Mouse (Mus musculus): ENCODE data around the gene Rabgef1. TPM values are rescaled to one million over a fixed set of nuclear protein-coding genes. Genes with fewer than 3 reads are reported as not detected.

Gene Rabgef1
- total and polyA plus RNA-seq, 2 experiments from 2014 or later, result 16.1 to 27.4 TPM

DNA sequence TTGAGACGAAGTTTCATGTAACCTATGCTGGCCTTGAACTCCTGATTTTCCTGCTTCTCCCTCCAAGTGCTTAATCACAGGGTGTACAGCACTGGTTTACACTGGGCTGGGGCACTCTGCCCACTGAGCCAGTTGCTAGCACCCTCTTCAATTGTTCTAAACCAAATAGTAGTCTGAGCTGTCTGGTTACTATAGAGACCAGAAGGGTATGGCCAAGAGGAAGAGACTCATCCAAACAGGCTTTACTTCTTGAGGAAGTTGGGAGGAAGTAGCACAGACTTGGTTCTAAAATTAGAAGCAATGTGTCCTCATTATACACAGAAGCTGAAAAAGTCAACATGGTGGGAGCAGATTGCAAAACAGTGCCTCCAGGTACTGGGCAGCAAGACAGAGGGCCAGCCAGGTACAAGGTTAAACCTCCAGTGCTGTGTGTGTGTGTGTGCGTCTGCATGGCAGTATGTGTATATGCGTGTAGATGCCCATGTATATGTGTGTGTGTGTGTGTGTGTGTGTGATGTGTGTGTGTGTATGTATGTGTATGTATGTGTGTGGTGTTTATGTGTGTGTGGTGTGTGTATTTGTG, 33.9 kb downstream of the Rabgef1 start:
- no peak for DNase-seq (ENCODE audit: low spot score)
- no peaks in the 10 kb centered on the region for H3K27me3 ChIP-seq (ENCODE audit: insufficient read depth, low read length)
- H3K36me3 ChIP-seq (ENCODE audit: insufficient read depth, low read length), result peaks cover 40% of the 10 kb centered on the region

DNA sequence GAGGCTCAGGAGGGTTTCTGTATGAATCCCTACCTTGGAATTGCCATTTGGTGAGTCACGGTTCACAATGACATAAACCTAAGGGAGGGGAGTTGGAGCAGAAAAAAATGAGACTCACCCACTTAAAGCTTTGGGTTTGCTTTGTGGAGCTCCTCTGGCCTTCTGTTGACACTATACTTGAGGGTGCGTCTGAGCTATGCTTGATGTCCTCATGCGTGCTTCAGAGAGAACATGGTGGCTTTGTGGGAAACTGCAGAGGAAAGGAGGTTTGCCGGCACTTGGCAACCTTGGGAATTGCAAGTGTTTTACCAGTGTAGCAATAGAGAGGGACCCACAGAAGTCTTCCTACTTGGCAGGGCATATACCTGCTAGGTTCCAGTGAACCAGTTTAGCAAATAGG, 35.7 kb downstream of the Rabgef1 start:
- Histone ChIP-seq H3K9ac (replicated peaks; ENCODE audit: low read length) (no peak overlapping the region), H3K4me1 (ENCODE audit: insufficient read depth, low read length) (no peaks in the 10 kb centered on the region), H3K9me3 (ENCODE audit: low read length) (no peaks in the 10 kb centered on the region), H3K4me2 (ENCODE audit: low read depth, low read length) (no peak overlapping the region), H3K27ac (no peak overlapping the region), H3K4me3 (ENCODE audit: low read length) (no peak overlapping the region), H3K36me3 (ENCODE audit: insufficient read depth, low read length) (peaks cover 45% of the 10 kb centered on the region), H3K27me3 (ENCODE audit: insufficient read depth, low read length) (no peaks in the 10 kb centered on the region)
- 93% methylated on average over 4 of the region's 4 CpGs for WGBS
- DNase-seq (ENCODE audit: low spot score) (no peak), ATAC-seq (no peak)
- no peak for TF ChIP-seq CTCF (IDR thresholded peaks at IDR 0.05; ENCODE audit: low read depth)

More for the DNA sequence above, 33.9 kb downstream of the Rabgef1 start:
- Histone ChIP-seq H3K9me3 (ENCODE audit: low read length) (no peaks in the 10 kb centered on the region), H3K4me1 (ENCODE audit: insufficient read depth, low read length) (no peaks in the 10 kb centered on the region), H3K27ac (no peak overlapping the region), H3K4me2 (ENCODE audit: low read depth, low read length) (no peak overlapping the region), H3K9ac (replicated peaks; ENCODE audit: low read length) (no peak overlapping the region), H3K4me3 (ENCODE audit: low read length) (no peak overlapping the region)
- 90% methylated on average over 3 of the region's 3 CpGs for WGBS
- TF ChIP-seq CTCF (IDR thresholded peaks at IDR 0.05; ENCODE audit: low read depth), result no peak
- ATAC-seq, result no peak

DNA sequence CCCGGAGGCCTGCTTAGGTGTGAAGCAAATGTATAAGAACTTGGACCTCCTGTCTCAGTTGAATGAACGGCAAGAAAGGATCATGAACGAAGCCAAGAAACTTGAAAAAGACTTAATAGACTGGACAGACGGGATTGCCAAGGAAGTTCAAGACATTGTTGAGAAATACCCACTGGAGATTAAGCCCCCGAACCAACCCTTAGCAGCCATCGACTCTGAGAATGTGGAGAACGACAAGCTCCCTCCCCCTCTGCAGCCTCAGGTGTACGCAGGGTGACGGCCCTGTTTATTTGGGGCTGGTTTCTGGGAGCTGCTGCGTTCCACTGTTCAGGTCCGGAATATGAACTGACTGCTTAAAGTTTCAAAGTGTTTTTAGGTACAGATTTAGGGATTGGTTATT, 41.4 kb downstream of the Rabgef1 start:
- Histone ChIP-seq H3K4me2 (ENCODE audit: low read depth, low read length) (no peak overlapping the region), H3K4me3 (ENCODE audit: low read length) (no peak overlapping the region), H3K4me1 (ENCODE audit: insufficient read depth, low read length) (no peaks in the 10 kb centered on the region), H3K27ac (no peak overlapping the region), H3K9me3 (ENCODE audit: low read length) (no peaks in the 10 kb centered on the region), H3K36me3 (ENCODE audit: insufficient read depth, low read length) (peaks cover 44% of the 10 kb centered on the region), H3K27me3 (ENCODE audit: insufficient read depth, low read length) (no peaks in the 10 kb centered on the region), H3K9ac (replicated peaks; ENCODE audit: low read length) (no peak overlapping the region)
- WGBS, result 91% methylated on average over 11 of the region's 11 CpGs
- ATAC-seq (no peak), DNase-seq (ENCODE audit: low spot score) (no peak)
- no peak for TF ChIP-seq CTCF (IDR thresholded peaks at IDR 0.05; ENCODE audit: low read depth)

DNA sequence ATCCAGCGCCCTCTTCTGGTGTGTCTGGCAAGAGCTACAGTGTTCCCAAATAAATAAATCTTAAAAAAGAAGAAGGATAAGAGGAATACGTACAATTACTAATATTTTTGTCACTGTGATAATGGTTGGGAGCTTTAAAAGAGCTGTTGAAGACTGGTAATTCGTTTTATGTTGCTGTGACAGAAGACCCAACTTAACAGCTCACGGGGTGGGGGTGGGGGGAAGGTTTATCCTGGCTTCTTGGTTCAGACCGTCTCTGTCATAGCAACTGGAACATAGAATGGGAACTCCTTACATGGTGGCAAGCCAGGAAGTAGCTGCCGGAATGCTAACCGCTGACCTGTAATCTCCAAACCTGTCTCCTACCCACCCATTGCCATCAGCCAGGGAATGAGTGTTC, 45.2 kb downstream of the Rabgef1 start, which contains the start of gene Tmem248:
Gene Tmem248, plus strand, starts transcription at position 301 of the 400 bp plus-strand sequence.
- no peaks in the 10 kb centered on the region for H3K4me1 ChIP-seq (ENCODE audit: insufficient read depth, low read length)
- no peak for ATAC-seq
- 81% methylated on average over 7 of the region's 7 CpGs for WGBS

DNA sequence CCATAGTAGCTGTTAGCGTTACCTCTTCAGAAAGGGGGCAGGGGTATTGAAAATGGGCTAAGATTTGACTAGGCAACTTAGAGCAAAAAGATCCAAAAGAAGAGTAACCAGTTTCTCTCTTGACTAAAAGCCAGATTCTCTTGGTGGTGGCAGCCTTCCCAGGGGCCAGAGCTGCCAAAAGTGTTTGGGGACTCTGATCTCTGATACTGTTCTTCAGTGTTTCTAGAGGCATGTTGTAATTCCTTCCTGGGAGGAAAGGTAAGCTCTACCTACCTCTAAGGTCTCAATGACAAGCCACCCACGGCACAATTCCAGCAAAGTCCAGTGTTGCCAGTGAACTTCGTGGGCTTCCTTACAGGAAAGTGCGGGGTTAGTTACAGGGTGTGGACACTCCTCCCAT, 45.8 kb downstream of the Rabgef1 start:
- WGBS, result 88% methylated on average over 4 of the region's 4 CpGs
- H3K4me3 ChIP-seq (ENCODE audit: low read length), result no peak overlapping the region
- ATAC-seq, result no peak
- H3K27me3 ChIP-seq (ENCODE audit: insufficient read depth, low read length), result no peaks in the 10 kb centered on the region
- no peak for DNase-seq (ENCODE audit: low spot score)
- no peaks in the 10 kb centered on the region for H3K9me3 ChIP-seq (ENCODE audit: low read length)
- no peak overlapping the region for H3K9ac ChIP-seq (replicated peaks; ENCODE audit: low read length)
- no peak for TF ChIP-seq CTCF (IDR thresholded peaks at IDR 0.05; ENCODE audit: low read depth)
- no peaks in the 10 kb centered on the region for H3K4me1 ChIP-seq (ENCODE audit: insufficient read depth, low read length)
- H3K36me3 ChIP-seq (ENCODE audit: insufficient read depth, low read length), result peaks cover 16% of the 10 kb centered on the region
- H3K27ac ChIP-seq, result no peak overlapping the region
- no peak overlapping the region for H3K4me2 ChIP-seq (ENCODE audit: low read depth, low read length)

More for the DNA sequence above, 45.2 kb downstream of the Rabgef1 start, which contains the start of gene Tmem248:
- no peaks in the 10 kb centered on the region for H3K9me3 ChIP-seq (ENCODE audit: low read length)
- no peak within 1 kb of the TSS for H3K4me3 ChIP-seq (ENCODE audit: low read length)
- no peak for TF ChIP-seq CTCF (IDR thresholded peaks at IDR 0.05; ENCODE audit: low read depth)
- no peak for DNase-seq (ENCODE audit: low spot score)
- no peak within 1 kb of the TSS for H3K4me2 ChIP-seq (ENCODE audit: low read depth, low read length)
- peaks cover 21% of the 10 kb centered on the region for H3K36me3 ChIP-seq (ENCODE audit: insufficient read depth, low read length)
- H3K9ac ChIP-seq (replicated peaks; ENCODE audit: low read length), result no peak within 1 kb of the TSS
- H3K27me3 ChIP-seq (ENCODE audit: insufficient read depth, low read length), result no peaks in the 10 kb centered on the region
- H3K27ac ChIP-seq, result no peak within 1 kb of the TSS

DNA sequence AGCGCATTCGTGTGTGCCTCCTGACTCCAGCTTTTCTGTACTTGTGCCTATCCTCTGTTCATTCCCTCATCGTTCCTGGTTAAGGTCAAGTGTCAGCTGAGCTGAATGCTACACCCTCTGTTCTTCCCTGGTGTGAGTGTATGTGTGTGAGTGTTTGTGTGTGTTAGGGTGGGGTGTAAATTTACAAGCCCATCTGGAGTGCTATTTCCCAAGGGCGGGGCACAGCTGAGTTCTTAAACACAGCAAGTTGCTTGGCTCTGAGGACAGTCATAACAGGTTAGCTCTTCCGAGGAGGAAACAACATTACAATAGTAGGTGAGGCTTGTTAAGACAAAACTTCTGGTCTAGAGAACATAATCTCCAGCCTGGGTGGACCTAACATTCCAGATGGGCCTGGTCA, 46.7 kb downstream of the Rabgef1 start:
- TF ChIP-seq CTCF (IDR thresholded peaks at IDR 0.05; ENCODE audit: low read depth), result no peak
- Histone ChIP-seq H3K36me3 (ENCODE audit: insufficient read depth, low read length) (peaks cover 8% of the 10 kb centered on the region; the same call in 1 of the 2 replicates), H3K27me3 (ENCODE audit: insufficient read depth, low read length) (no peaks in the 10 kb centered on the region), H3K4me3 (ENCODE audit: low read length) (no peak overlapping the region), H3K9me3 (ENCODE audit: low read length) (no peaks in the 10 kb centered on the region), H3K4me2 (ENCODE audit: low read depth, low read length) (no peak overlapping the region), H3K27ac (no peak overlapping the region), H3K4me1 (ENCODE audit: insufficient read depth, low read length) (no peaks in the 10 kb centered on the region; the same call in 1 of the 2 replicates), H3K9ac (replicated peaks; ENCODE audit: low read length) (no peak overlapping the region)
- 91% methylated on average over 5 of the region's 5 CpGs for WGBS
- ATAC-seq, result no peak
- no peak for DNase-seq (ENCODE audit: low spot score)

DNA sequence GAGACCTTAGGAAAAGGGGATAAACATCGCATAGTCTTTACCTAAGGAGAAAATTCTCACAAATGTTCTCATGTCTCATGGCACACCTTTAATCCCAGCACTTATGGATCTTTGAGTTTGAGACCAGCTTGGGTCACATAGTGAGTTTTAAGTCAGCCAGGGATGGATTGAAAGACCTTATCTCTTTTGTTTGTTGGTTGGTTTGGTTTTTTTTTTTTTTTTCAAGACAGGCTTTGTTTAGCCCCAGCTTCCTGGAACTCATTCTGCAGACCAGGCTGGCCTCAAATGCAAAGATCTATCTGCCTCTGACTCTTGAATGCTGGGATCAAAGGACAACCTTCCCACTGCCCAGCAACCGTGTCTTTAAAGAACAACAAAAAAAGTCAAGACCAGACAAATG, 49.7 kb downstream of the Rabgef1 start:
- H3K9me3 ChIP-seq (ENCODE audit: low read length), result no peaks in the 10 kb centered on the region
- H3K9ac ChIP-seq (replicated peaks; ENCODE audit: low read length), result peak overlapping the region; percentile 97
- no peak for ATAC-seq
- TF ChIP-seq CTCF (IDR thresholded peaks at IDR 0.05; ENCODE audit: low read depth), result no peak
- H3K36me3 ChIP-seq (ENCODE audit: insufficient read depth, low read length), result no peaks in the 10 kb centered on the region
- H3K27me3 ChIP-seq (ENCODE audit: insufficient read depth, low read length), result no peaks in the 10 kb centered on the region
- no peak for DNase-seq (ENCODE audit: low spot score)
- WGBS, result 49% methylated on average over 2 of the region's 2 CpGs
- H3K27ac ChIP-seq, result peak overlapping the region; percentile 83; the same call in 1 of the 2 replicates
- peak overlapping the region; percentile 99 for H3K4me3 ChIP-seq (ENCODE audit: low read length)
- H3K4me2 ChIP-seq (ENCODE audit: low read depth, low read length), result peak overlapping the region; percentile 67
- H3K4me1 ChIP-seq (ENCODE audit: insufficient read depth, low read length), result no peaks in the 10 kb centered on the region; the same call in 1 of the 2 replicates

Measured in hindbrain, postnatal 0 days (tissue).